Mouse (Mus musculus) midbrain, postnatal 0 days (tissue): Measurements from ENCODE around the gene Spesp1. TPM values are rescaled to one million over a fixed set of nuclear protein-coding genes. Genes with fewer than 3 reads are reported as not detected.
A peak's percentile ranks its signal among the peaks of the same experiment; 100 is the strongest.

Experiments
- ATAC-seq: fragments of 200-750 bp; cut with Nextera tagmentation; 2 replicates; pipeline ENCODE4 v1.8.0; 2017; ENCODE audit warnings: moderate number of reproducible peaks, mild to moderate bottlenecking, moderate TSS enrichment, moderate library complexity; ENCODE audit not compliant: low FRiP score
- DNase-seq: peaks from one replicate; pipeline ENCODE4 v3.0.0-alpha.2; 2015; ENCODE audit warnings: low spot score
- H3K27ac ChIP-seq: fragments of 300-500 bp; sonication (generic); 2 replicates; pipeline ENCODE4 v1.5.1; 2014; ENCODE audit warnings: low read depth, mild to moderate bottlenecking, low read length, mixed read lengths
- H3K27me3 ChIP-seq: fragments of 300-500 bp; sonication (generic); 2 replicates; pipeline ENCODE4 v1.6.1; 2014; ENCODE audit warnings: low read length, control low read depth, mixed read lengths; ENCODE audit not compliant: insufficient read depth
- H3K36me3 ChIP-seq: fragments of 300-500 bp; sonication (generic); 2 replicates; pipeline ENCODE4 v1.6.1; 2014; ENCODE audit warnings: low read length, control low read depth, mixed read lengths; ENCODE audit not compliant: insufficient read depth
- H3K4me1 ChIP-seq: fragments of 300-500 bp; sonication (generic); 2 replicates; pipeline ENCODE4 v1.6.1; 2014; ENCODE audit warnings: mild to moderate bottlenecking, control low read depth, antibody characterized with exemption, low read length, mixed read lengths; ENCODE audit not compliant: insufficient read depth
- H3K4me2 ChIP-seq: fragments of 300-500 bp; sonication (generic); 2 replicates; pipeline ENCODE4 v1.6.1; 2014; ENCODE audit warnings: low read depth, mild to moderate bottlenecking, low read length, mixed read lengths; ENCODE audit not compliant: poor library complexity, severe bottlenecking
- H3K4me3 ChIP-seq: fragments of 300-500 bp; sonication (generic); 2 replicates; pipeline ENCODE4 v1.5.1; 2014; ENCODE audit warnings: low read depth, mild to moderate bottlenecking, low read length, moderate library complexity
- H3K9ac ChIP-seq: fragments of 300-500 bp; sonication (generic); replicated peaks from 2 replicates; pipeline ENCODE4 v1.6.1; 2014; ENCODE audit warnings: mild to moderate bottlenecking, low read length, moderate library complexity, mixed read lengths; ENCODE audit not compliant: poor library complexity, severe bottlenecking
- H3K9me3 ChIP-seq: fragments of 300-500 bp; sonication (generic); 2 replicates; pipeline ENCODE4 v1.6.1; 2016; ENCODE audit warnings: low read length, control low read depth
- CTCF ChIP-seq: IDR thresholded peaks from 2 replicates; pipeline ENCODE4 v1.5.1; 2016; ENCODE audit warnings: antibody characterized with exemption, mild to moderate bottlenecking
- WGBS: fragments of 180-500 bp; shearing (Covaris S2); extraction: QIAGEN DNeasy Blood & Tissue Kit; methylation state at CpG from one replicate; pipeline ENCODE4 v1.1.7; 2014; 5-methylcytosine and 5-hydroxymethylcytosine counted together
- polyA plus RNA-seq: library from polyadenylated mRNA; unstranded; fragments of >200 nt; fragmentation: Nextera tagmentation; extraction: Ambion mirVana; gene quantifications from 2 replicates; pipeline ENCODE4 v1.2.1, GENCODE M21; 2015
- total RNA-seq: library from RNA; depleted of rRNA; stranded (reverse); fragments of >200 nt; gene quantifications from 2 replicates; pipeline ENCODE4 v1.2.3, GENCODE M21; 2014

Spesp1 gene
- total and polyA plus RNA-seq, 2 experiments from 2014 or later, result not detected

- no peak overlapping the region for H3K27ac ChIP-seq
- H3K27me3 ChIP-seq, result no peaks in the 10 kb centered on the region
- WGBS, result 60% methylated on average over 9 of the region's 9 CpGs
- TF ChIP-seq CTCF, result peak; percentile 46
- DNase-seq, result peak; percentile 40
- no peaks in the 10 kb centered on the region for H3K9me3 ChIP-seq
- 0 out of 2 replicates have a peak, but pooled peaks cover 7% of the 10 kb centered on the region for H3K4me1 ChIP-seq
- H3K9ac ChIP-seq, result no peak overlapping the region
- no peak overlapping the region for H3K4me3 ChIP-seq
- no peak for ATAC-seq
- H3K36me3 ChIP-seq, result no peaks in the 10 kb centered on the region
- H3K4me2 ChIP-seq, result no peak overlapping the region
Measured at GRCm38 (mm10) chr9:62255896-62256576, 26.0 kb downstream of the Spesp1 start.

GRCm38 (mm10) chr9:62253736-62254443 lies 28.1 kb downstream of the Spesp1 start:
- no peak overlapping the region for H3K9ac ChIP-seq
- no peaks in the 10 kb centered on the region for H3K9me3 ChIP-seq
- DNase-seq (peak; percentile 67), ATAC-seq (no peak)
- no peaks in the 10 kb centered on the region for H3K36me3 ChIP-seq
- peak; percentile 74 for TF ChIP-seq CTCF
- 27% methylated on average over 3 of the region's 3 CpGs for WGBS
- H3K27ac ChIP-seq, result no peak overlapping the region
- H3K4me3 ChIP-seq, result no peak overlapping the region
- H3K4me2 ChIP-seq, result no peak overlapping the region
- H3K27me3 ChIP-seq, result no peaks in the 10 kb centered on the region
- 0 out of 2 replicates have a peak, but pooled peaks cover 7% of the 10 kb centered on the region for H3K4me1 ChIP-seq

GRCm38 (mm10) chr9:62250296-62250695 lies 31.7 kb downstream of the Spesp1 start:
- Histone ChIP-seq H3K4me2 (no peak overlapping the region), H3K4me1 (peaks cover 2% of the 10 kb centered on the region; the same call in 1 of the 2 replicates), H3K4me3 (no peak overlapping the region), H3K9ac (no peak overlapping the region), H3K9me3 (no peaks in the 10 kb centered on the region), H3K27ac (no peak overlapping the region), H3K27me3 (no peaks in the 10 kb centered on the region), H3K36me3 (no peaks in the 10 kb centered on the region)
- DNase-seq (no peak), ATAC-seq (no peak)
- no peak for TF ChIP-seq CTCF
- 89% methylated on average over 4 of the region's 4 CpGs for WGBS

DNA sequence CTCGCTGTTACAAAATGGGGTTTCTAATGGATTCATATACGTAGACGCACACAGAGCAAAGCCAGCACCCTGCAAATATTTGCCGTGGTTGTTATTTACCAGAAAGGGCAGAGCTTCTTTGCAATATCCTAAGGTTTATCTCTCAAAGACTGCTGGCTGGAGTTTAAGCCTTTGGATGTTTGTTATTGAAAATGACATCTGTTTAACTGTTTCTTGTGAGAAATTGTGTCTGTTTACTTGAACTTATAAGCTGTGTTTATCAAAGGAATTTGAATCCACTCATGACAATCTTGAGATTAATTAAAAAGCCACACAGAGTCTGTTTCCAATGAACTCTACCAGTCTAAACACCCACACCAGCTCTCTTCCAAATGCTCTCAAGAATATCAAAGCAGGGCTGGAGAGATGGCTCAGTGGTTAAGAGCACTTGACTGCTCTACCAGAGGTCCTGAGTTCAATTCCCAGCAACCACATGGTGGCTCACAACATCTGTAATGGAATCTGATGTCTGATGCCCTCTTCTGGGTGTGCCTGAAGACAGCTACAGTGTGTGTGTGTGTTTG lies 35.5 kb downstream of the Spesp1 start:
- Histone ChIP-seq H3K9me3 (no peaks in the 10 kb centered on the region), H3K27me3 (no peaks in the 10 kb centered on the region), H3K4me3 (no peak overlapping the region), H3K4me2 (no peak overlapping the region), H3K9ac (no peak overlapping the region), H3K36me3 (no peaks in the 10 kb centered on the region), H3K4me1 (peaks cover 3% of the 10 kb centered on the region; the same call in 1 of the 2 replicates), H3K27ac (no peak overlapping the region)
- DNase-seq, result no peak
- WGBS, result 49% methylated on average over 4 of the region's 4 CpGs
- TF ChIP-seq CTCF, result no peak
- no peak for ATAC-seq

DNA sequence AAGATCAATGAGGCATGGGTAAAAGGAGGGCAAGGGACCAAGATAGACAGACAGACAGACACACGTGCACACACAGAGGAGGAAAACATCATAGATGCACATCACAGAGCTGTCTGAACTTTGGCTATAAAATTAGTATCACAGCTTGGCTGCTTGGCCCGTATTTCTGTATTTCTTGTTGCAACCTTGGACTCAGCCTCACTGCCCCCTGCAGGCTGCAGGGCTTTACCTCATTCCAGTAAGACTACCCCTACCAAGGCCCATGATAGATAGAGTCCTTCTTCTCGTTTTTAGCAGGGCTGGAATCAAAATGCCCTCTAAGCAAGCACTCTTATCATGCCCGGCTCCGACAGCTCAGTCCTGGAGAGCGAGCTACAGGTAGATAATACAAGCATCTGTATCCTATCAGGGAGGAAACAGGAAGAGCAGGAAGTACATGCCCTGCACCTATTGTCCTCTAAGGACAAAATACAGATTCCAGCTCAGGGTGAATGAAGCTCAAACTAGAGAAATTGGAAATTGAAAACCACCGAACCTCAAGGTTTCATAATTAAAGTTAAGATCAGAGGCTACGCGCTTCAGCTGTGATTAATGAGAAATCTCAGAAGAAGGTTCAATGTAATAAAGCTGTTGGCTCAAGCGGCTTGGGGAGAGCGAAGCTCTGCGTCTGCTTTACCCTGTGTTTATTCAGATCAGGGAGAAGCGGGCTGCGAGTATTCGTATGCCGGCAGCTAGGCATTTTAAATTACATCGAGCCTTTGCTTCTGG lies 36.2 kb downstream of the Spesp1 start:
- H3K9me3 ChIP-seq, result no peaks in the 10 kb centered on the region
- no peaks in the 10 kb centered on the region for H3K36me3 ChIP-seq
- DNase-seq (peak; percentile 44), ATAC-seq (no peak)
- no peak overlapping the region for H3K4me3 ChIP-seq
- H3K4me2 ChIP-seq, result no peak overlapping the region
- H3K27ac ChIP-seq, result peak overlapping the region; percentile 32; the same call in 1 of the 2 replicates
- H3K4me1 ChIP-seq, result peaks cover 3% of the 10 kb centered on the region; the same call in 1 of the 2 replicates
- H3K27me3 ChIP-seq, result no peaks in the 10 kb centered on the region
- WGBS, result 42% methylated on average over 17 of the region's 17 CpGs
- no peak overlapping the region for H3K9ac ChIP-seq
- TF ChIP-seq CTCF, result peak; percentile 71
